Comparison of ENCODE assay signal across 9 mouse cellular contexts in the genomic region with DNA sequence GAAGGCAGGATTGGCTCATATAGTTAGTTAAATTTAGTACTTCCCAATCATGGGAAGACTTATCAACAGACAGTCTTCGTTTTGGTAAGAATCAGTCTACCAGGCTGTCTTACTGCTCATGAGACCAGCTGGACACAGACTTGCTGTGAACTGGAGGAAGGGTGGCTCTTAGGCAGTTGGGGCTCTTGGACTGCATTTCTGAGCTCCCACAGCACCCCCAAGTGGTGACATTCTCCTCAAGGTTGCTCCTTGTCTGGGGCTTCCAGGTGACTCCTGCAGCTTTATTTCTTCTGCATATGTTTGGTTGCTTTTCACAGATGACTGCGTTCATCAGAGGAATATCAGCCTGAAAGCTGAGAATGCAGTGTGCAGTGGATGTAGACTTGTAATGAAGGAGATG.
DNase-seq lines count a peak whose midpoint lies in the region; ATAC-seq and TF ChIP-seq lines count a peak whose summit lies in the region.
"Had no signal": no experiment of that assay in that cellular context is flagged by ENCODE, and none has a peak within 500 bp of the region (broad histone marks: within the 10 kb centered on the region; RNA-seq: fewer than 3 reads in every experiment).

No protein-coding gene starts in this region.

- ATAC-seq in cerebellum, adult (ENCODE audit: insufficient number of reproducible peaks, low FRiP score, low TSS enrichment), result peak; percentile 89
- ATAC-seq in neural tube, embryonic 11.5 days (ENCODE audit: insufficient read depth, low FRiP score, low TSS enrichment), result no peak
- ATAC-seq in activated CD4-positive, CD25-positive, alpha-beta regulatory T cell, adult 4 months, result no peak

- no peaks in the 10 kb centered on the region for H3K27me3 ChIP-seq in neural tube, embryonic 11.5 days (ENCODE audit: control insufficient read depth, insufficient read depth, low read length)
- H3K27me3 ChIP-seq in heart, embryonic 10.5 days (ENCODE audit: insufficient read depth, poor library complexity, severe bottlenecking), result no peaks in the 10 kb centered on the region
- H3K27me3 ChIP-seq: midbrain, embryonic 12.5 days had no signal

- no peaks in the 10 kb centered on the region for H3K4me1 ChIP-seq in neural tube, embryonic 11.5 days (ENCODE audit: control insufficient read depth, insufficient read depth, low read length)
- no peaks in the 10 kb centered on the region for H3K4me1 ChIP-seq in heart, embryonic 10.5 days
- H3K4me1 ChIP-seq: midbrain, embryonic 12.5 days had no signal

- H3K9ac ChIP-seq in neural tube, embryonic 11.5 days (ENCODE audit: low read length), result no peak overlapping the region
- H3K9ac ChIP-seq: midbrain, embryonic 12.5 days had no signal

- DNase-seq in layer of hippocampus, adult 2 months (ENCODE audit: low spot score in 2 of 2), result peak; percentile 48 to 57
- no peak for DNase-seq in layer of hippocampus, postnatal 14 days (ENCODE audit: low spot score in 2 of 2)
- DNase-seq in embryo, embryonic 10.5 days (ENCODE audit: low spot score), result peak; percentile 52
- DNase-seq in neural tube, embryonic 11.5 days (ENCODE audit: low spot score), result peak; percentile 23
- no peak for DNase-seq in heart, postnatal 25 days (ENCODE audit: low spot score)
- DNase-seq in heart, embryonic 10.5 days (ENCODE audit: low spot score), result no peak

- intact Hi-C loops in heart, postnatal 25 days (cut with DNase I), result no loop called here

- H3K4me3 ChIP-seq in layer of hippocampus, adult 2 months, result no peak overlapping the region
- no peak overlapping the region for H3K4me3 ChIP-seq in neural tube, embryonic 11.5 days (ENCODE audit: low read depth, low read length)
- H3K4me3 ChIP-seq in heart, embryonic 10.5 days, result no peak overlapping the region
- H3K4me3 ChIP-seq: midbrain, embryonic 12.5 days had no signal

- H3K27ac ChIP-seq in layer of hippocampus, adult 2 months, result no peak overlapping the region
- H3K27ac ChIP-seq in neural tube, embryonic 11.5 days (ENCODE audit: low read depth, low read length), result no peak overlapping the region
- H3K27ac ChIP-seq in heart, embryonic 10.5 days, result no peak overlapping the region
- H3K27ac ChIP-seq: midbrain, embryonic 12.5 days had no signal

- no peaks in the 10 kb centered on the region for H3K36me3 ChIP-seq in neural tube, embryonic 11.5 days (ENCODE audit: control insufficient read depth, insufficient read depth, low read length)
- H3K36me3 ChIP-seq in heart, embryonic 10.5 days, result no peaks in the 10 kb centered on the region
- H3K36me3 ChIP-seq: midbrain, embryonic 12.5 days had no signal

- H3K9me3 ChIP-seq in neural tube, embryonic 11.5 days (ENCODE audit: control insufficient read depth, low read length), result no peaks in the 10 kb centered on the region
- no peaks in the 10 kb centered on the region for H3K9me3 ChIP-seq in heart, embryonic 10.5 days
- H3K9me3 ChIP-seq: midbrain, embryonic 12.5 days had no signal

- 38% methylated on average over 2 of the region's 2 CpGs for WGBS in neural tube, embryonic 11.5 days
- 19% methylated on average over 2 of the region's 2 CpGs for WGBS in heart, embryonic 10.5 days

- no peak overlapping the region for H3K4me2 ChIP-seq in neural tube, embryonic 11.5 days (ENCODE audit: low read depth)
- H3K4me2 ChIP-seq: midbrain, embryonic 12.5 days had no signal

- TF ChIP-seq CTCF in layer of hippocampus, adult 2 months (conservative IDR thresholded peaks at IDR 0.05), result peak; percentile 76

Comparison
In these comparisons a context has a peak if more than half of its experiments do, and no peak if none do; other contexts are left out.
1. DNase-seq: peak in layer of hippocampus, adult 2 months (2 of 2), embryo, embryonic 10.5 days (single experiment) and neural tube, embryonic 11.5 days (single experiment); none in layer of hippocampus, postnatal 14 days (0 of 2), heart, postnatal 25 days (single experiment) and heart, embryonic 10.5 days (single experiment).